Comparison of ENCODE assay signal across 17 mouse cellular contexts in genomic region chr3:141691846-141692245, GRCm38 (mm10).
DNase-seq lines count a peak whose midpoint lies in the region; ATAC-seq and TF ChIP-seq lines count a peak whose summit lies in the region.
"Had no signal": no experiment of that assay in that cellular context is flagged by ENCODE, and none has a peak within 500 bp of the region (broad histone marks: within the 10 kb centered on the region; RNA-seq: fewer than 3 reads in every experiment).

No protein-coding gene starts in this region.

- no peak overlapping the region for H3K9ac ChIP-seq in midbrain, embryonic 14.5 days (replicated peaks; ENCODE audit: low read length)
- no peak overlapping the region for H3K9ac ChIP-seq in midbrain, embryonic 13.5 days (replicated peaks)
- H3K9ac ChIP-seq in midbrain, embryonic 15.5 days, result no peak overlapping the region
- H3K9ac ChIP-seq: embryonic facial prominence, embryonic 12.5 days had no signal

- TF ChIP-seq CTCF in cerebellum, adult 2 months (IDR thresholded peaks at IDR 0.05; ENCODE audit: borderline replicate concordance, insufficient read depth, low read depth, low read length), result no peak

- ATAC-seq in midbrain, embryonic 14.5 days (ENCODE audit: low FRiP score, low TSS enrichment), result no peak
- ATAC-seq in midbrain, embryonic 13.5 days, result no peak
- 0 out of 2 replicates have a peak, but pooled peaks have one; percentile 24 for ATAC-seq in midbrain, embryonic 15.5 days (replicated peaks)
- ATAC-seq: activated CD4-positive, CD25-positive, alpha-beta regulatory T cell, adult 4 months; inflammation-experienced regulatory T-cells, adult 6 months had no signal

- no peak overlapping the region for H3K4me2 ChIP-seq in midbrain, embryonic 14.5 days (ENCODE audit: low read length)
- no peak overlapping the region for H3K4me2 ChIP-seq in midbrain, embryonic 13.5 days (replicated peaks)
- H3K4me2 ChIP-seq in midbrain, embryonic 15.5 days, result no peak overlapping the region
- H3K4me2 ChIP-seq: embryonic facial prominence, embryonic 12.5 days had no signal

- no peaks in the 10 kb centered on the region for H3K36me3 ChIP-seq in midbrain, embryonic 14.5 days (ENCODE audit: control insufficient read depth, insufficient read depth, low read length)
- no peaks in the 10 kb centered on the region for H3K36me3 ChIP-seq in midbrain, embryonic 13.5 days
- no peaks in the 10 kb centered on the region for H3K36me3 ChIP-seq in midbrain, embryonic 15.5 days (replicated peaks)
- H3K36me3 ChIP-seq: embryonic facial prominence, embryonic 12.5 days had no signal

- no peak for TF ChIP-seq POLR2A in cerebellum, adult 2 months (IDR thresholded peaks at IDR 0.05; ENCODE audit: borderline replicate concordance, insufficient read depth, low read length)

- peak in 1 of 2 experiments; percentile 31 for DNase-seq in cerebellum, adult 2 months
- no peak for DNase-seq in cerebellum, adult 9-11 months
- DNase-seq in midbrain, embryonic 14.5 days, result peak; percentile 17
- DNase-seq in heart, postnatal 14 days, result no peak
- DNase-seq in testis, postnatal 14 days (ENCODE audit: low spot score), result no peak
- DNase-seq in right cerebral cortex, adult 18-20 months, result no peak
- DNase-seq: cerebellum, adult 18-20 months; gastrocnemius, adult 2 months; heart, adult 18-20 months; kidney, adult 9 months; lung, postnatal 14 days had no signal

- H3K9me3 ChIP-seq in midbrain, embryonic 14.5 days (ENCODE audit: control insufficient read depth, low read length), result no peaks in the 10 kb centered on the region
- no peaks in the 10 kb centered on the region for H3K9me3 ChIP-seq in midbrain, embryonic 13.5 days
- H3K9me3 ChIP-seq in midbrain, embryonic 15.5 days, result no peaks in the 10 kb centered on the region
- H3K9me3 ChIP-seq: embryonic facial prominence, embryonic 12.5 days had no signal

- H3K4me1 ChIP-seq in cerebellum, adult 2 months (ENCODE audit: control insufficient read depth, insufficient read depth, low read length), result peaks cover 4% of the 10 kb centered on the region; the same call in 1 of the 2 replicates
- H3K4me1 ChIP-seq in midbrain, embryonic 14.5 days (ENCODE audit: control insufficient read depth, insufficient read depth, low read length), result 0 out of 2 replicates have a peak, but pooled peaks cover 3% of the 10 kb centered on the region
- peaks cover 4% of the 10 kb centered on the region; the same call in 1 of the 2 replicates for H3K4me1 ChIP-seq in midbrain, embryonic 13.5 days (replicated peaks)
- no peaks in the 10 kb centered on the region for H3K4me1 ChIP-seq in midbrain, embryonic 15.5 days
- H3K4me1 ChIP-seq: embryonic facial prominence, embryonic 12.5 days had no signal

- peak overlapping the region; percentile 52 for H3K27ac ChIP-seq in cerebellum, adult 2 months (ENCODE audit: insufficient read depth, low read length)
- no peak overlapping the region for H3K27ac ChIP-seq in midbrain, embryonic 14.5 days (replicated peaks; ENCODE audit: low read depth, low read length)
- H3K27ac ChIP-seq in midbrain, embryonic 13.5 days, result no peak overlapping the region
- no peak overlapping the region for H3K27ac ChIP-seq in midbrain, embryonic 15.5 days
- H3K27ac ChIP-seq: embryonic facial prominence, embryonic 12.5 days; gastrocnemius, adult 2 months; left cerebral cortex, adult 2 months had no signal

- no peaks in the 10 kb centered on the region for H3K27me3 ChIP-seq in cerebellum, adult 2 months (ENCODE audit: control insufficient read depth, insufficient read depth, low read length)
- H3K27me3 ChIP-seq in midbrain, embryonic 14.5 days (ENCODE audit: control insufficient read depth, insufficient read depth, low read length), result no peaks in the 10 kb centered on the region
- no peaks in the 10 kb centered on the region for H3K27me3 ChIP-seq in midbrain, embryonic 13.5 days
- H3K27me3 ChIP-seq in midbrain, embryonic 15.5 days (replicated peaks), result no peaks in the 10 kb centered on the region
- H3K27me3 ChIP-seq: embryonic facial prominence, embryonic 12.5 days had no signal

- intact Hi-C loops in heart, postnatal 14 days (cut with DNase I), result no loop called here

- no peak overlapping the region for H3K4me3 ChIP-seq in cerebellum, adult 2 months (replicated peaks; ENCODE audit: insufficient read depth, low read depth, low read length)
- no peak overlapping the region for H3K4me3 ChIP-seq in midbrain, embryonic 14.5 days (replicated peaks; ENCODE audit: low read depth, low read length)
- no peak overlapping the region for H3K4me3 ChIP-seq in midbrain, embryonic 13.5 days (replicated peaks)
- H3K4me3 ChIP-seq in midbrain, embryonic 15.5 days, result no peak overlapping the region
- H3K4me3 ChIP-seq: embryonic facial prominence, embryonic 12.5 days; gastrocnemius, adult 2 months; left cerebral cortex, adult 2 months had no signal

- 21% methylated on average over 3 of the region's 3 CpGs for WGBS in cerebellum, adult 2 months
- 60% methylated on average over 3 of the region's 3 CpGs for WGBS in midbrain, embryonic 14.5 days
- WGBS in midbrain, embryonic 13.5 days, result 40% methylated on average over 3 of the region's 3 CpGs
- 57% methylated on average over 3 of the region's 3 CpGs for WGBS in midbrain, embryonic 15.5 days
